ENCODE assay signal across 8 mouse cellular contexts in genomic region chr4:156109570-156110331, GRCm38 (mm10). TPM values are rescaled to one million over a fixed set of nuclear protein-coding genes. Genes with fewer than 3 reads are reported as not detected.
DNase-seq lines count a peak whose midpoint lies in the region; ATAC-seq lines count a peak whose summit lies in the region.

TSS of gene 9430015G10Rik (plus strand) at chr4:156109982.

- no peaks in the 10 kb centered on the region for H3K9me3 ChIP-seq in heart, embryonic 13.5 days
- H3K9me3 ChIP-seq in liver, embryonic 12.5 days (replicated peaks): no peaks in the 10 kb centered on the region
- H3K9me3 ChIP-seq in stomach, embryonic 15.5 days: no peaks in the 10 kb centered on the region

- H3K9ac ChIP-seq in heart, embryonic 13.5 days: peak within 1 kb of the TSS; percentile 89
- peak within 1 kb of the TSS; percentile 88 for H3K9ac ChIP-seq in liver, embryonic 12.5 days
- H3K9ac ChIP-seq in stomach, embryonic 15.5 days: peak within 1 kb of the TSS; percentile 82

- H3K27me3 ChIP-seq in heart, embryonic 13.5 days (replicated peaks): no peaks in the 10 kb centered on the region
- H3K27me3 ChIP-seq in liver, embryonic 12.5 days (replicated peaks): no peaks in the 10 kb centered on the region
- H3K27me3 ChIP-seq in stomach, embryonic 15.5 days (replicated peaks): no peaks in the 10 kb centered on the region

- H3K4me2 ChIP-seq in heart, embryonic 13.5 days: peak within 1 kb of the TSS; percentile 81
- H3K4me2 ChIP-seq in liver, embryonic 12.5 days: peak within 1 kb of the TSS; percentile 72
- H3K4me2 ChIP-seq in stomach, embryonic 15.5 days: peak within 1 kb of the TSS; percentile 63

- ATAC-seq in heart, embryonic 13.5 days (ENCODE audit: extremely low read depth, insufficient number of reproducible peaks, low FRiP score, low TSS enrichment): peak; percentile 99
- peak; percentile 98 for ATAC-seq in liver, embryonic 12.5 days
- peak; percentile 97 for ATAC-seq in stomach, embryonic 15.5 days (ENCODE audit: insufficient read depth, low FRiP score, low read depth)

- WGBS in heart, embryonic 13.5 days: under 1% methylated on average over 60 of the region's 60 CpGs
- under 1% methylated on average over 60 of the region's 60 CpGs for WGBS in liver, embryonic 12.5 days (ENCODE audit: insufficient replicate concordance)
- under 1% methylated on average over 60 of the region's 60 CpGs for WGBS in stomach, embryonic 15.5 days

- DNase-seq in CD4-positive, CD25-positive, alpha-beta regulatory T cell, adult 2 months (ENCODE audit: low read depth, low spot score): peak; percentile 97
- peak; percentile 98 for DNase-seq in fat pad, adult 2 months (ENCODE audit: extremely low read depth, low read depth, low spot score)
- DNase-seq in kidney, postnatal 10 days: peak; percentile 98
- DNase-seq in natural killer cell, adult 2 months (ENCODE audit: low spot score in 2 of 2): peak; percentile 96 to 97

- peak within 1 kb of the TSS; percentile 80 for H3K27ac ChIP-seq in brown adipose tissue, adult 24 weeks (replicated peaks; ENCODE audit: low read depth, low read length)
- peak within 1 kb of the TSS; percentile 89 for H3K27ac ChIP-seq in heart, embryonic 13.5 days (replicated peaks)
- peak within 1 kb of the TSS; percentile 92 for H3K27ac ChIP-seq in liver, embryonic 12.5 days
- peak within 1 kb of the TSS; percentile 91 for H3K27ac ChIP-seq in stomach, embryonic 15.5 days

- no peaks in the 10 kb centered on the region for H3K4me1 ChIP-seq in brown adipose tissue, adult 24 weeks (ENCODE audit: control insufficient read depth, insufficient read depth, insufficient read length, low read length)
- peaks cover 28% of the 10 kb centered on the region for H3K4me1 ChIP-seq in heart, embryonic 13.5 days
- peaks cover 38% of the 10 kb centered on the region for H3K4me1 ChIP-seq in liver, embryonic 12.5 days
- H3K4me1 ChIP-seq in stomach, embryonic 15.5 days: 0 out of 2 replicates have a peak, but pooled peaks cover 2% of the 10 kb centered on the region

- H3K4me3 ChIP-seq in brown adipose tissue, adult 24 weeks (ENCODE audit: insufficient read depth, low read depth, low read length): peak within 1 kb of the TSS; percentile 77
- H3K4me3 ChIP-seq in heart, embryonic 13.5 days: peak within 1 kb of the TSS; percentile 72
- peak within 1 kb of the TSS; percentile 80 for H3K4me3 ChIP-seq in liver, embryonic 12.5 days
- peak within 1 kb of the TSS; percentile 88 for H3K4me3 ChIP-seq in stomach, embryonic 15.5 days (replicated peaks)

- peaks cover 5% of the 10 kb centered on the region for H3K36me3 ChIP-seq in heart, embryonic 13.5 days
- H3K36me3 ChIP-seq in liver, embryonic 12.5 days: peaks cover 15% of the 10 kb centered on the region
- no peaks in the 10 kb centered on the region for H3K36me3 ChIP-seq in stomach, embryonic 15.5 days

RNA-seq across cellular contexts. Expression of gene 9430015G10Rik, which starts in this region (rescaled TPM):
- polyA plus RNA-seq in brown adipose tissue, adult 24 weeks (2012; ENCODE audit: insufficient read depth, insufficient read length, missing spikeins): 0.48 and 3.6 TPM in 2 replicates
- 16.2 and 18.0 TPM in 2 replicates for polyA plus RNA-seq in heart, embryonic 13.5 days (2015; fragmentation: Nextera tagmentation; extraction: Ambion mirVana)
- polyA plus RNA-seq in liver, embryonic 12.5 days (2016; fragmentation: Nextera tagmentation; extraction: Ambion mirVana): 19.6 and 20.3 TPM in 2 replicates
- polyA plus RNA-seq in stomach, embryonic 15.5 days (2015; fragmentation: Nextera tagmentation; extraction: Ambion mirVana): 27.3 and 29.9 TPM in 2 replicates

Comparison
In these comparisons a context has a peak if more than half of its experiments do, and no peak if none do; other contexts are left out.
1. Peak in every context shown above with its lines: DNase-seq, ATAC-seq, H3K4me3 ChIP-seq and H3K27ac ChIP-seq.